Mouse (Mus musculus): ENCODE results near the gene Scgb1b29.
"Not testable (repeated sequence)": the region's sequence is repeated elsewhere in the genome, so short reads cannot be mapped to it uniquely, and the experiment has no call there.

Gene Scgb1b29

GRCm38 (mm10) chr7:32441241-32441640 is at the start of gene Scgb1b29:
Gene Scgb1b29 (plus strand): TSS chr7:32441541.
- not testable (repeated sequence) for DNase-seq (ENCODE audit: low spot score)

GRCm38 (mm10) chr7:32428636-32429035 is 12.7 kb upstream of the Scgb1b29 start:
- not testable (repeated sequence) for DNase-seq (ENCODE audit: low spot score)
